Mouse (Mus musculus) v-Abl transformed pro-B cells (cell line): ENCODE data around the gene Gm14408.
"Not testable (repeated sequence)": the region's sequence is repeated elsewhere in the genome, so short reads cannot be mapped to it uniquely, and the experiment has no call there.

Experiments
- in situ Hi-C, 2 experiments: fragments of 400-800 bp; cut with MboI; formaldehyde crosslinking; loops; one replicate each; pipeline ENCODE4 v1.15.1; 2025; ENCODE audit not compliant: unreplicated experiment in 2 of 2

The Gm14408 gene

GRCm38 (mm10) chr2:176830840-176831239 lies at the start of gene Gm14408:
Gene Gm14408 (plus strand): TSS chr2:176831140.
- in situ Hi-C loops = not testable (repeated sequence)

- in situ Hi-C loops = not testable (repeated sequence)
Observed at GRCm38 (mm10) chr2:176798312-176798711, 32.6 kb upstream of the Gm14408 start, which contains the start of gene Gm14295. Gene Gm14295 (plus strand): TSS chr2:176798612.

DNA sequence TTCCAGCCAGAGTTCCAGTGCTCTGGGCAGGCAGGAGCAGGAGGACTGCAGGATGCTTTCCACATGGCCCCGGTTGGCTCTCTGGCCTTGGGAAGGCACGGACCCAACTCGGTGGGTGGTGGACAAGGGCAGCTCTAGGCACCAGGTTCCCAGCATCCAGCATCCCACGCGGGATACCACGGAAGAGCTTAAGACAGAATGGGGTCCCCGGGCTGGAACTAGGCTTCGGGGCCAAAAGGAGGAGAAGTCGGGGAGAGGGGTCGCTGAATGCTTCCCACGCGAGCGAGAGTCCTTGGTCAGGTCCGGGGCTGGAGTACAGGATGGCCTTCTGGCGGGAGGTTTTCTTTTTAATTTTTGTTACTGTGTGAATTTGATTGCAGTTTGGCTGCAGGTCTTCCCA lies 32.2 kb upstream of the Gm14408 start:
- in situ Hi-C loops = not testable (repeated sequence)
